Comparison of ENCODE assay signal across 8 mouse cellular contexts in genomic region chr4:125220314-125220713, GRCm38 (mm10).
A peak's percentile ranks its signal among the peaks of the same experiment; 100 is the strongest.
DNase-seq lines count a peak whose midpoint lies in the region; ATAC-seq and TF ChIP-seq lines count a peak whose summit lies in the region.
"Had no signal": no experiment of that assay in that cellular context is flagged by ENCODE, and none has a peak within 500 bp of the region (broad histone marks: within the 10 kb centered on the region; RNA-seq: fewer than 3 reads in every experiment).

No protein-coding gene starts in this region.

- TF ChIP-seq CTCF in liver, adult 2 months (IDR thresholded peaks at IDR 0.05; ENCODE audit: low read depth, low read length) = 0 out of 2 replicates have a peak, but pooled peaks have one; percentile 29

- no peaks in the 10 kb centered on the region for H3K79me2 ChIP-seq in liver, adult 2 months (ENCODE audit: control insufficient read depth, insufficient read depth, low read length)

- H3K9me3 ChIP-seq in liver, embryonic 12.5 days (replicated peaks) = no peaks in the 10 kb centered on the region
- H3K9me3 ChIP-seq: hindbrain, embryonic 15.5 days had no signal

- WGBS in liver, adult 2 months = 25% methylated on average over 7 of the region's 7 CpGs
- WGBS in liver, embryonic 12.5 days (ENCODE audit: insufficient replicate concordance) = 23% methylated on average over 7 of the region's 7 CpGs

- H3K4me2 ChIP-seq in liver, embryonic 12.5 days = no peak overlapping the region
- H3K4me2 ChIP-seq: hindbrain, embryonic 15.5 days had no signal

- H3K36me3 ChIP-seq in liver, adult 2 months (ENCODE audit: control insufficient read depth, insufficient read depth, low read length) = no peaks in the 10 kb centered on the region
- H3K36me3 ChIP-seq in liver, embryonic 12.5 days = no peaks in the 10 kb centered on the region
- H3K36me3 ChIP-seq: hindbrain, embryonic 15.5 days had no signal

- no peak for TF ChIP-seq POLR2A in liver, adult 2 months (IDR thresholded peaks at IDR 0.05; ENCODE audit: extremely low read depth, insufficient read depth, low read length)

- H3K27ac ChIP-seq in liver, adult 2 months (replicated peaks; ENCODE audit: insufficient read depth, low read depth, low read length) = no peak overlapping the region
- no peak overlapping the region for H3K27ac ChIP-seq in liver, embryonic 12.5 days
- H3K27ac ChIP-seq: hindbrain, embryonic 15.5 days had no signal

- no peak for ATAC-seq in liver, embryonic 12.5 days
- ATAC-seq in megakaryocyte-erythroid progenitor cell, adult 5-6 weeks (replicated peaks; ENCODE audit: low FRiP score, low TSS enrichment, poor library complexity, severe bottlenecking) = peak; percentile 52; the same call in 1 of the 2 replicates

- H3K4me1 ChIP-seq in liver, adult 2 months (ENCODE audit: control insufficient read depth, insufficient read depth, low read length) = no peaks in the 10 kb centered on the region
- no peaks in the 10 kb centered on the region for H3K4me1 ChIP-seq in liver, embryonic 12.5 days
- H3K4me1 ChIP-seq: hindbrain, embryonic 15.5 days had no signal

- no peak overlapping the region for H3K4me3 ChIP-seq in liver, adult 2 months (ENCODE audit: insufficient read depth, low read depth, low read length)
- H3K4me3 ChIP-seq in liver, embryonic 12.5 days = no peak overlapping the region
- H3K4me3 ChIP-seq: hindbrain, embryonic 15.5 days had no signal

- peak; percentile 19 for DNase-seq in liver, adult 2 months (ENCODE audit: extremely low read depth, low read depth, low spot score)
- peak; percentile 95 for DNase-seq in R1 (ENCODE audit: low read depth, low spot score)
- peak; percentile 69 for DNase-seq in embryo, embryonic 10 days (ENCODE audit: low spot score)
- DNase-seq in adipocyte (ENCODE audit: low spot score) = no peak
- DNase-seq in layer of hippocampus, postnatal 10 days (ENCODE audit: low spot score in 2 of 2) = no peak

- H3K9ac ChIP-seq in liver, adult 2 months (ENCODE audit: low read depth, low read length) = no peak overlapping the region
- no peak overlapping the region for H3K9ac ChIP-seq in liver, embryonic 12.5 days
- H3K9ac ChIP-seq: hindbrain, embryonic 15.5 days had no signal

- H3K27me3 ChIP-seq in liver, adult 2 months (ENCODE audit: control insufficient read depth, insufficient read depth, low read length) = 0 out of 2 replicates have a peak, but pooled peaks cover 2% of the 10 kb centered on the region
- H3K27me3 ChIP-seq in liver, embryonic 12.5 days (replicated peaks) = no peaks in the 10 kb centered on the region
- H3K27me3 ChIP-seq: hindbrain, embryonic 15.5 days had no signal

Comparison
In these comparisons a context has a peak if more than half of its experiments do, and no peak if none do; other contexts are left out.
1. DNase-seq: peak in liver, adult 2 months (single experiment), R1 (single experiment) and embryo, embryonic 10 days (single experiment); none in adipocyte (single experiment) and layer of hippocampus, postnatal 10 days (0 of 2).